Mouse (Mus musculus) left cerebral cortex, adult 8-10 months (tissue): ENCODE data around the gene Lrrc39. TPM values are rescaled to one million over a fixed set of nuclear protein-coding genes. Genes with fewer than 3 reads are reported as not detected.
A peak's percentile ranks its signal among the peaks of the same experiment; 100 is the strongest.

Experiments
- DNase-seq, 2 experiments: peaks; one replicate each; pipeline ENCODE4 v3.0.0; 2022; ENCODE audit warnings: low spot score in 2 of 2
- total RNA-seq, 4 experiments: library from RNA; stranded (reverse); gene quantifications; 2 replicates each; pipeline ENCODE4 v1.2.4; 2022

Gene Lrrc39
- total RNA-seq, 4 experiments from 2014 or later: 0.11 to 0.25 (median 0.16) TPM

DNA sequence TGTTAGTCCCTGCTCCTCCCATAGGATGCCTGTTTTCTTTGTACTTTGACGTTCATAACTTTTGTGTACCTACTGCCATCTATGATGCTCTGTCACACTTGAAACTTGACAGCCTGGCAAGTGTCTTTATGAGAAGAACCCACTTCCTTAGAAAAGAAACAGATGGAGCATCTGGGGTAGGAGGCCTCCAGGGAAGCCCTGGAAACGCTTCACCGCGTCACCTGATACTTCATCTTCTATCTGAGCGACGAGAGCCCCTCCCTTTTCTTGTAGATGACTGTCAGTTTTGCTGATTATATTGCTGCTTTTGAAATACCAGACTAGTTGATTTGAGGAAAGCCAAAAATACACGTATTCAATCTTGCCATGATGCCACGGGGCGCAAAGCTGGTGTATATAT is 41.8 kb downstream of the Lrrc39 start:
- no peak for DNase-seq

DNA sequence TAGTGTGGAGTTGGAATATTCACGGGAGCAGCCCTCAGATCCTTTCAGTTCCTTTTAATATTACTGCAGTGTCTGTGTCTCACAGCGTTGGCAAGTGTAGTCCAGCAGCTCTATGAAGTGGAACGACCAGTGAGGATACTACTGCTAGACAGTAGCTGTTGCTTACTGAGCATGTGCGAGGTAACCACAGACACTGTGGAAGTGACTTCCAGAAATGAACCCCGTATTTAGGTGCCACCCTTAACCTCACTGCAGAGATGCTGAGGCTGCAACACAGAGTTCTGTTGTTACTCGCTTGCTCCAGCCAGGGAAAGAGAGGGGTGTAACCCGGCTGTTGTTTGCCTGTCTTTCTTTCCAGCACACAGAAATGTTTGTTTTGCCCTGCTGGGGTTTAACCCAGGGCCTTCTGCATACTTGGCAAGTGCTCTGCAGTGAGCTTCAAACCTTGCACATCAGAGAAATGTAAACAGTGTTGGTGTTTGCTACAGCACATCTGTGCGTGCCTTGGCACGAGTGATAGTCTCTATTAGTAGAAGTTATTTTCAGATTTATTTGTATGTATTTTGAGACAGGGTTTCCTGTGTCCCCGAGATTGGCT is 51.6 kb downstream of the Lrrc39 start, which contains the start of gene Trmt13:
Gene Trmt13, minus strand, starts transcription at position 293 of the 598 bp plus-strand sequence.
- peak in 1 of 2 experiments; percentile 33 for DNase-seq

- DNase-seq: no peak
These were observed 52.7 kb downstream of the Lrrc39 start for GRCm38 (mm10) chr3:116615318-116616068.

GRCm38 (mm10) chr3:116618855-116619254 is 56.1 kb downstream of the Lrrc39 start:
- no peak for DNase-seq

- DNase-seq: no peak
These were observed 58.0 kb downstream of the Lrrc39 start for GRCm38 (mm10) chr3:116620636-116621370.

GRCm38 (mm10) chr3:116622641-116623040 is 59.9 kb downstream of the Lrrc39 start:
- DNase-seq: no peak

GRCm38 (mm10) chr3:116631459-116631858 is 68.7 kb downstream of the Lrrc39 start:
- no peak for DNase-seq

Other genes starting within 250 kb of the Lrrc39 start
- gene Cdc14a, start 138.9 kb upstream of the Lrrc39 start, total RNA-seq: 1 to 10 TPM; 4.5 to 6.6 (median 5.5) TPM
- gene Rtca, start 54.8 kb upstream of the Lrrc39 start, total RNA-seq: 10 to 100 TPM; 56.7 to 60.9 (median 59.1) TPM
- gene Dbt, start 49.9 kb upstream of the Lrrc39 start, total RNA-seq: 10 to 100 TPM; 14.1 to 18.3 (median 15.8) TPM
- 1 to 10 TPM; 6.4 to 8.3 (median 7.9) TPM for gene Sass6, start 32.0 kb downstream of the Lrrc39 start, total RNA-seq
- gene Trmt13, start 51.6 kb downstream of the Lrrc39 start, total RNA-seq: 10 to 100 TPM; 16.8 to 21.1 (median 19.8) TPM
- 10 to 100 TPM; 53.0 to 62.0 (median 56.9) TPM for gene Mfsd14a, start 99.7 kb downstream of the Lrrc39 start, total RNA-seq
- gene Gm43191, start 118.3 kb downstream of the Lrrc39 start, total RNA-seq: 1 to 10 TPM in 3 of 4 experiments, not detected in 1; 1.0 to 3.8 (median 2.6) TPM
- 10 to 100 TPM; 14.2 to 17.0 (median 15.5) TPM for gene Slc35a3, start 149.9 kb downstream of the Lrrc39 start, total RNA-seq
- 10 to 100 TPM; 25.7 to 28.7 (median 28.7) TPM for gene Agl, start 245.2 kb downstream of the Lrrc39 start, total RNA-seq